Mouse (Mus musculus): ENCODE data around the gene Nedd9.
"Not testable (repeated sequence)": the region's sequence is repeated elsewhere in the genome, so short reads cannot be mapped to it uniquely, and the experiment has no call there.

The Nedd9 gene

DNA sequence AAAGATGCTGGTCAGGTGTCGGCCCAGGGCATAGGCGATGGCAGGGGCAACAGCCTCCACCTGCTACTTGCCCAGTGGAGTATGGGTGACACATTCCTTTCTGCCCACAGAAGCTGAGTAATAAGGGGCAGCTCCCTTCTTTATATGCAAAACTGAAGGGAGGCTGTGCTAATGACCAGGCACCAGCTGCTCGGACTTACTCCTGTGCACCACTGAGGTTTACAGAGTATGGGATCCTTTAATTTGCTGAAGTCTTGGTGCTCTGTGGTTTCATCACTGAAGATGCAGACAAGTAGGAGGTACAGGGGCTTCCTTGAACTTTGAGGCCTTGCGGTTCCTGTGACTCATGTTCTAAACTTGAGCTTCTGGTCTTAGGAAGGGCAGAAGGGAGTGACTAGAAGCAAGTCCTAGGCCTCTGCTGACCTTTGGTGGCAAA lies 120.0 kb downstream of the Nedd9 start:
- DNase-seq: no peak

DNA sequence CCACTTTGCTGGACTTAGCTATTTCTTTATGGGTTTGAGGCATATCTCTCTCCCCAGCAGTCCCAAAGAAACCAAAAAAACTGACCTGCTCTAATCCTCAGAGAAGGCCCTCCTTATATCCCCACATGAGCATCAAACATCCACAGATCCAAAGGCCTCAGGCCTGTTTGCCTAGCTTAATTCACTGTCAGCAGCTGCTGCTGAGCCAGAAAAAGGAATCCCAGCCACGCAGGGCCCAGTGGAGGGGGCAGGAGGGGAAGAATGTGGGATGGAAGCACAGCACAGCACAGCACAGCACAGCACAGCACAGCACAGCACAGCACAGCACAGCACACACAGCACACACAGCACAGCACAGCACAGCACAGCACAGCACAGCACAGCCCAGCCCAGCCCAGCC lies 120.6 kb downstream of the Nedd9 start:
- not testable (repeated sequence) for DNase-seq

DNA sequence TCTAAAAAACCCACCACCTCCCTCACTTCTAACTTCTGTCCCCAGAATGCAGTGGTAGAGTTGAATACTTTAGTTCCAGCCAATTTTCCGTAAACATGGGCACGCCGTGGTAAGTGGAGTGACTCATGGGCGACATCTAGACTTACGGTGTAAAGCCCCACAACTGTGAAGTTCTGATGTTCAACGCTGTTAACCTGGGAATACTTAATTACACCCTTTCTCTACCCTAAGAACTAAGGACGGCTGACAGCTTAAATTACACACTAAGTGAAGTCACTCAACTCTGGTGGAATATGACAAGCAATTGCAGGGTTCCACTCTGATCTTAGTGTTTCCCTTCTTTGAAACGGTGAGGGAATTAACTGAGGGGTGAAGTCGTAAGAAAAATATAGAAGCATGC lies 122.9 kb downstream of the Nedd9 start:
- DNase-seq: no peak

DNA sequence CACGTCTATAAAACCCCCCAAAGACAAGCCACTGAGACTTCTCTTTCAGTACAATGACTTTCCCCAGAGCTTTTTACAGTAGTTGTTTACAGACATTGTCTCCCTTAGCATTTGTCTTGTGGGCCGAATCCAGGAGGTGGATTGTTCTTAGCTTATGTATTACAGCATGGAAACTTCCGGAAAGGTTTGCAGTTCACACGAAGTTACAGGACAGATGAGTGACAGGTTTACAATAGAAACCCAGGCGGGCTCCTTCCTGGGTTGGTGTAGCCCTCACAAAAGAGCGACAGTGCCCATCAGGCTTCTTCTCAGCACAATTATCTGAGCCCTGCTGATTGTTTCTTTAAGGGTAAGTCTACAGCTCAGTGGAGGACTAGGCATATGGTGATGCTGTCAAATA lies 124.3 kb downstream of the Nedd9 start:
- DNase-seq: no peak

DNA sequence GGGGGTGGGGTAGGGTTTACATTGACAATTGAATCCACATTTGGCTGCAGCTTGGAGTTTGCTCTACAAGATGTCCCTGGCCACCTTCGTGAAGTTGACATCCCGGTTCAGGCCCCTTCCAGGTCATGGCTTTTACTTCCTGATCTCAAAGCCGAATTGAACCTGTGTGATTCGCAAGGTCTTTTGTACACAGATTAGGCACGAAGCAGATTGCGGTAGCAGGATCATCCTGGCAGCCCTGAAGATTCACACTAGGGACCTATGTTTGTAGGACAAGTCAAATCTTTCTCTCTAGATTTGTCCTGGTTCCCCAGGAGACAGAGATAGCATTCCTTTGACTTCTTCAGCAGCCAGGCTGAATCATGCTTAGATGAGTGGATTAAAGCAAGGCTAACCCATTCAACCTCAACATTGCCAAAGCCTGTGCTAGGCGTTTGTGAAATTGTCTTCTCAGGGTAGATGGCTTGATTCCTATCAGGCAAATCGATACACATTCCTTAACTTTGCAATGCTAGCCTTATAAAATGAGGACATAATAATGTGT lies 126.8 kb downstream of the Nedd9 start:
- DNase-seq: no peak

DNA sequence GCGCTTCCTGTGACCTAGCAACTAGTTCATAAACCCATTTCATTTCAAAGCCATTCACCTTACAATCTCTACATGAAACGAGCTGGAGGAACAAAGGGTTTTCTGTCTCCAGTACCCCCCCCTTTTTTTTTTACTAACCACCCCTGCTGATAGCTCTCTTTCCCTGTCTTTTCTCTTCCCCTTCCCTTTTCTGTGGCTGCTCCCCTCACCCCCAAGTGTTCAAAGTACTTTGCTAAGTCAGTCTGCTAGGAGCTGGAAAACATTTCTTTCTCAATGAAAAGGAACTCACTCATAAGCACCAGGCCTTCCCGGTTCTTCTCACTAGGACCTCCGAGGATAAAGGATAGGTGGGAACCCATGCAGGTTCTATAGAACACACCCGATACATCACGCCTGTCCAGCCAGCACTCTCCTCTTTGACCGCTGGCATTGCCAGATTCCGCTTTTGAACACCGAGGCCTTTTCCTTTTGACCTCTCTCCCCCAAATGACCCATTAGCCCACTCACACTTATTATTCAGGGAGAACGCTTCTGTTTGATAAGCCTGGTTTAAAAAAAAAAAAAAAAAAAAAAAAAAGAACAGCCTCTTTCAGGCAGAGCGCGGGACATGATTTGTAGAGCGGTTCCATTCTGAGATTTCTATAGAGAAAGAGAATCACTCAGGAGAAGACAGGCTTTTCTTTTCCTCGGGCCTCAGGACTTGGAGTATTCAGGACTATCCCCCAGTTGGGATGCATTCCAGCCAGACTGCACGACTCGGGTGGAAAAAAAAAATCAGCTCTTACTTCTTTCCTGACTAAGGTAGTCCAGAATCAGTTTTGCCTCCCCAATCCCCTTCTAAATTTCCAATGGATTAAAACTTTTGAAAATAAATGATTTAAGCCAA lies 127.6 kb downstream of the Nedd9 start:
- DNase-seq: no peak

DNA sequence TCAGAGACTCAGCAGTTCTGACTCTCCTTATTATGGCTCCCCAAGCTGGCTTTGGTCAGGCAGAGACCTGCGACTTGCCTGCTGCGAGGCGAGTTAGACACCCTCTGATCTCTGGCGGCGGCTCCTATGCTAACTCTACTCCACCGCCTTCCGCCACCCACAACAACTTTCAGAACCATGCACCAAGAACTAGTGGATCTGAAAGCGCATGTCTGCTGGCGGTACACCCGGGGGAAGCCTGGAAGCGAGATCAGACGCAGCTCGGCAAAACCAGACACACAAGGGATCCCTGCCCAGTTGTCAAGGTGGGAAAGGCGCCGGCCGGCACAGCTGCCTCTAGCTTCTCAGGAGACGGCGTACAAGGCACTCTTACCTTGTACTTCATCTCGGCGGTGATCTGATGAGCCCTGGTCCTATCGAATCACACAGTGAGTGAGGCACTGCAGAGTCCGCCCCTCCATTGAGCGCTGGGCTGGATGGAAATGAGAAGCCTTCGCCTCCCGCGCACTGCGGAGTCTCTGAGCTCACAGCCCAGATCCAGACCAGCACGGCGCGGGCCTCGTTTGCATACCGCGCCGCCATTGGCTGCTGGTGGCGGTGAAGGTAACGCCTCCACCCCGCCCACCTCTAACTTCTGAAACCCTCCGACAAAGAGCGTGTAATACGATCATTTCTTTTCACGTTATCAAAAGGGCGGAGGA lies 128.5 kb downstream of the Nedd9 start:
- DNase-seq: peak; percentile 96

DNA sequence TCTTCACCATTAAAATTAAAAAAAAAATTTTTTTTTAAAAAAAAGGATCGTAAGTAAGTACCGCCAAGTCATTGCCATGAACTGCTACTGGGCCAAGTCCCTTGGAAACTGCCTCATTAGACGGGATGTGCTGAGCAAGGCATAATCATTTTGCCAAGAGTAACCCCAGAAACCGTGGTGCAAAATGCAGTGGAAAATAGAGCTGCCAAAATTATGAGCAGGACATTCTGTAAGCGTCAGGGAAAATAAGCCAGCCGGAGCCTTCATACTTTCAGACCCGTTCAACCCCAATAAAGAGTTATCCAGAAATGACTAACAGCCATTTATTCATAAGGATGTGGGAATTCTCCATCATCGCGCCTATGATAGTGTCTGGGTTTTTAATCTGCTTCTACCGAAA lies 129.2 kb downstream of the Nedd9 start:
- no peak for DNase-seq

DNA sequence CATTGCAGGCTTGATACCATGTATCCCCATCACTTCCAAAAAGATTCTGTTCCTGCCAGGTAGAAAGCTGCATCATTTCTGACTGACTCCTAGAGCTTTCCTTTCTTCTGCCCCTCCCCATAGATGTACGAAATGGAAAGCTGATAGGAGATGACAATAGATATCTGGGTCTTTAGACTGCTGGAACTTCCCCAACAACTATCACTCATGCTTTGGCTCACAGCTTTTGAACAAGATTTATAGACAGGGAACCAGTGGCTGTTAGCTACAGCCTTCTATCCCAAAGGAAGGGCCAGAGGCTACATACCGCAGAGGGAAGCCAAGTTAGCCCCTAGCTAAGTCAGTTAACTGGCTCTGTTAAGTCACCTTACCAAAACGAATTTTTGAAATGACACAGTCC lies 129.6 kb downstream of the Nedd9 start:
- no peak for DNase-seq

DNA sequence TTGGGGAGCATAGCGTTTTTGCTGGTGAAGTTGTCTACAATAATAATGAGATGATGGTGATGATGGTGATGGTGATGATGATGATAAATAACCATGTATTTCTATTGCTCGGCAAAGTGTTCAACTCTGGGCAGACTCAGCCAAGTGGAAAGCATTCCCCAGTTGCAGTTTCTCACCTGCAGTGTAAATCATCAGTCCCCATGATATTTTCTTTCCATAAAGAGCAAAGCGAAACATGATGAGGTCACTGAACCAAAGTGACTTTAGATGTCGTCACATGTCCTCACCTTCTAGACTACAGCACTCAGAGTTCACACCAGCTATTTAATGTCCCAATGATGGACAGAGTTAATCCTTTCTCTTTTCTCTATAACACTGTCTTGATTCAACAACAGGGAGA lies 130.0 kb downstream of the Nedd9 start:
- DNase-seq: no peak

DNA sequence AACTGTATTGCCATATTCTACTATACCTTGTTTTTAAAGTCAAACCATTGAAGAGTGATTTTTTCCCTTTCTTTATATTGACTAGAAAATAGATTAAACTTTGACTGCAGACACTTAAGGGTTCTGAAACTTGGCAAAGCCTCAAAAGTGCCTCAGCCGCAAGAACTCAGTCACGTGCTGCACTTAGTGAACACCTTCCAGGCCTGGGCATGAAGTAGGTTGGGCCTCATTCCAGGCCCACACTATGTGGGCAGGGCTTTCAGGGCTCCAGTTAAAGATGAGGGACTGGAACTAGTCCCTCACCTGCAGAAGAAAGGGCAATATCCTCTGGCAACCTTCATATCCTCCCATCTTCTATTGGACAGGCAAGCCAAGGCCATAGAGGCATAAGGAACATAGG lies 131.6 kb downstream of the Nedd9 start:
- no peak for DNase-seq

DNA sequence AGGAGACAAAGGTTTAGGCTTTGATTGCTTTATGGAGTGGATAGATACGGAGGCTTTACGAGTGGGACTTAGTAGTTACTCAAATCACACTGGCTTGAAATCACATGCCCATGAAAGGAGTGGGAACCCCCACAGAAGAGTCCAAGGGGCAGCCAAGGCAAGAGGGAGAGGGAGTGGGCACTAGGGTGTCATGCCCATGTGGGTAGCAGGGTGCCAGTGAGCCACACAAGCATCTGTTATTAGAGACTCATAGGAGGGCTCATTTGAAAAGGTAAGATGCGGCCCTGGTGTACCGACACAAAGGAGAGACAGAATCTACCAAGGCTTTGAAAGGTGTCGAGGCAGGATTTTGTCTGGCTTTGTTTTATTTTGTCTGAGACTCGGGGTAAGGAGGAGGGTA lies 132.6 kb downstream of the Nedd9 start:
- DNase-seq: no peak

DNA sequence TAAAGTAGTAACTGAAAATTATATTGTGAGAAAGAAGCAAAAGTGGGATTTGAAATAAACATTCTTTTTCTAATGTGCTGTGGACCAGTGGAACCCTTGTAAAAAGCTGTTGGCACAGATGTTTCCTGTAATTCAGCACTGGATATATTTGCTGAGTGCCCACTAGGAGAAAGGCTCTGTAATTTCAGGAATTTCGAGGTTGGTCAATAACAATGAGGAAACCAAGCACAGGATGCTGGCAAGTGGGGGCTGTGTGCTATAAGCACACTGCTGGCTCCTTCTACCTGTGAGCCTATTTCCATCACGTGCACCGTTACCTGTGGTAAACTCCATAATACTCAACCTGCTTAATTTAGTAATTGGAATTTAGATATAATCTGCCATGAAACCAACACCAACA lies 133.5 kb downstream of the Nedd9 start:
- DNase-seq: no peak

DNA sequence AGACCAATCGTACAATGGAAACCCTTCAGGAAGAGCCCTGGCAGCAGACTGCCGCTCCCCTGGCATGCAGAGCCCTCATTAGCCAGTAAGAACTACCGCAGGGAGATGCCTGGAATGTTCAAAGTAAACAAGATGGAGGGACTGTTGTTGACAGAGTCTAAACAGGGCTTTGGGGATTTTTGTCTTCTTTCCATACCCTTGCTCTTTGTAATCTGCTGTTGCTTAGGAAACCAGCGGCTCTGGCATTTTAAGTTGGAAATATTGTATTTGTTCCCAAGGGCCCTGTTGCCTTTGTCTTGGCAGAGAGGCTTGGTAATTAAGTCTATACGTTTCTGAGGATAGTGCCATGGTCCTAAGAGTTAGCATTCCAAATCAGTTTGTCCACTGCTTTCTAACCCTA lies 134.8 kb downstream of the Nedd9 start:
- no peak for DNase-seq

DNA sequence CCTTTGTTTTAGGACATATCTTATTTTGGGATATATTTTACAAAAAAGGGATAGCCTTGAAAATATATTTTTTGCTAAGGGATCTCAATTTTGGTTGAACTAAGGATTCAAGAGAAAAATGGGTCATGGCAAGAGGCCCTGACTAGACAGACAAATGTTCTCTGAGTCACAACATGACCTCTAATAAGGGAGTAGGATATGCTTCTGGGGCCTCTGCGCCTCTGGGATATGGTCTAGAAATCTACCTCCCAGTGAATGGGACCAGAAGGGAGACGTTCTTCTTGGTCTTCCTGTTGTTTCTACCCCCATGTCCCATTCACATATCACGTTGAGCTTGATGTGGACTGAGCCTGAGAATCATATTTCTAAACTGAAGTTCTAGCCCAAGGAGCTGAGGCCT lies 136.6 kb downstream of the Nedd9 start:
- no peak for DNase-seq

DNA sequence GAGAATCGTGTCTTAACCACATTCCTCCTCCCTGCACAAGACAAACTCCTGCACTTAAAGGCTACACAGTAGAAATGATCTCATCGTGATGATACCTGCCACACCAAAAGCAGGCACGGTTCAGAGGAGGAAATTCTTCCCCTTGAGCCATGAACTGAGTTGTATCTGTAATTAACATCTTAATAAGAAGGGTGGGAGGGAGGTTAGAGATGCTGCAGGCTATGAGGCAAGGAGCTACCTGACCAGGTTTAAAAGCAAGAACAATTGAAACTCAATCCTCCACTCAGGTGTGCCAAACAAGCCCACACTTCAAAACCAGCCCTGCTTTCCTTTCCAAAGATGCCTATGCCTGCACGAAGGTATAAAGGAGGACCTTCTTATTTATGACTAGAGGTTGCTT lies 137.4 kb downstream of the Nedd9 start:
- no peak for DNase-seq

DNA sequence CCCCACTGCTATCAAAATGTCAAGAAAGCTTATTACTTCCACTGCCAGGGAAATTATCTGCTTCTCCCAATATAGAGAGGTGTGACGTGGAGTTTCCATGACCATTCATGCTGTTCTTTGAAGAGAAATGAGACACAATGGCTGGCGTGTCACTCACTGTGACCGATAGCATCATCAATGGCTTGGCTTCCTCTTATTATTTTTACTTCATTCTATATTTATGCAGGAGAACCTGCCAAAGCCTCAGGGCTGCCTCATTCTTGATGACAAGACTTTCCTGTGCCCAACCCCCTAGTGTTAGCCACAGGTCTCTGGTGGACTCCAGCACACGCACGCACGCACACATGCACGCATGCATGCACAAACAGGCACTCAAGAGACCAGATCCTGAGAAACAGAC lies 141.4 kb downstream of the Nedd9 start:
- no peak for DNase-seq

DNA sequence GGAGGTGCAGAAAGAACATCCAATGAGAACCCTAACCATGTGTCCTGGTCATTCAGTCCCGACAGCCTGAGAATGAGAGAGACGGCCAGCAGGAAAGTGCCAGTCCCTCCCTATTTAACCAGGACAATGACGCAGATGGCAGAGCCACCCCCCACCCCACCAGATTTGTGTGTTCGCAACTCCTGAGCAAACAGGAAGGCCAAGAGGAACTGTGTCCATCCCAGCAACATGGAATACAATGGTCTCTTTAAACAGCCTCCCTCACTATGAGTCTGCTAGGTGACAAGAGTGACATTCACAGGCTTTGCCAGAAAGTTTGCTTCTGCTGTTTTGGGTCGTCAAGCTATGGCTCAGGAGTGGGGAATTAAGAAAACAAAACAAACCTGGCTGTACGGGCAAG lies 141.9 kb downstream of the Nedd9 start:
- no peak for DNase-seq

DNA sequence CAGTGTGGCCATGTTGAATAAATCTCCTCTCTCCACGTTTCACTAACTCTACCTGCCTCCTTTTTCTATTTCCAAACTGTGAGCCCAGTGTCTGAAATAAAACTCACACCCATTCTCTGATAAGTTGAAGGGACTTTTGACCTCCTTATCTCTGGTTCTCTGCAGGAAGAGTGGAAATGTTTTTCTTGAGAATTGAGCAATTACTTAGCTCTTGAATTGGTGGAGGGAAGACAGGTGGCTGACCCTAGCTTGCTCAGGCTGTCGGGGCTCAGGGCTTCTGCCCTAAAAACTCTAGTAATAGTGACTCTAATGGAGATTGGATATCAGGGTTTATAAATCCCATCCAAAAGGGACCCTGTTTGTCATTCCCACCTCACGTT lies 143.3 kb downstream of the Nedd9 start:
- no peak for DNase-seq

DNA sequence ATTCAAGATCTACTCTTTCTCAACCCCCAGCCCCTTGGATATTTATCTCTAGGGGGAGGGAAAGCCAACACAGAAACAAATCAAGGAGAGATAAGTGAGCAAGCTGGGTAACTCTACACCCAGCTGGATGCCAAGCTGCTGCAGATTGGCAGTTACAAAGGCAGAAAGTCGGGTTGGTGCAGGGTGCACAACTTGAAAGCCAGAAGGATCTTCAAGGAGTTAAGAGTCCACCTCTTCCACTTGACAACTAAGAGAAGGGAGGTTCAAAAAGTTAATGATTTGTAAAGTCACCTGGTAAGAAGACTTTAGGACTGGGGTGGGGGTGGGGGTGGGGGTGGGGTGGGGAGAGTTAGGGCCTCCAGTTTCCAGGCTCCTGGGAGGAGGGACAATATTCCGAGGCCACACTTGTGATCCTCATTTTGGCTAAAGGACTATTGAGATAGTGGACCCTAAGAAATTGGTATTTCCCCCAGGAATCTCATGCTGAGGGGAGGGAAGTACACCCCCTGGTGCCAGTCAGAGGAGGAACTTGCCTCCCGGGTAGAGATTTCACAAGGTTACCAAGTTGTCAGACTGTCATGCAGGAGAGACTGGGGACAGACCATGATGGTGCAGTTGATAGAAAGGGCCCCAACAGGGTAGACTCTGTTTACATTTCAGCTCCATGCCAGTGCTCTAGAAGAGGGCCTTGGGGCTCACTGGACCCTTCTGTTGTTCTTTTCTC lies 143.8 kb downstream of the Nedd9 start:
- DNase-seq: no peak

DNA sequence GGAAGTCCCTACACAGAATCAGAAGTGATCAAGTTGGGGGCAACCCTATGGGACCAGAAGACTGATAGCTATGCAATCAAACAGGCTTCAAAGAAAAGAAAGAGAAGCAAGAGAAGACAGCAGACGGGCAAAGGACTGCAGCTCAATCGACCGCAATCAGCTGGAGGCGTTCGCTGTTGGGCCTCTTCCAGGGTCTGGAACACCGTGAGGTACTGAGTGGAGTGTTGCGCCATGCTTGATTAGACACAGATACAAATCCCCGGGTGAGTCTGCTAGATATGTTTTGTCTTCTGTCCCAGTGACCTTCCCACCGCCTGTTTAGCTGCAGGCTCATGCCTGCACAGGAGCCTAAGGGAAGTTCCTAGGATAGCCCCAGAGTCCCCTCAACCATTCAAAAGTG lies 145.7 kb downstream of the Nedd9 start:
- DNase-seq: no peak

DNA sequence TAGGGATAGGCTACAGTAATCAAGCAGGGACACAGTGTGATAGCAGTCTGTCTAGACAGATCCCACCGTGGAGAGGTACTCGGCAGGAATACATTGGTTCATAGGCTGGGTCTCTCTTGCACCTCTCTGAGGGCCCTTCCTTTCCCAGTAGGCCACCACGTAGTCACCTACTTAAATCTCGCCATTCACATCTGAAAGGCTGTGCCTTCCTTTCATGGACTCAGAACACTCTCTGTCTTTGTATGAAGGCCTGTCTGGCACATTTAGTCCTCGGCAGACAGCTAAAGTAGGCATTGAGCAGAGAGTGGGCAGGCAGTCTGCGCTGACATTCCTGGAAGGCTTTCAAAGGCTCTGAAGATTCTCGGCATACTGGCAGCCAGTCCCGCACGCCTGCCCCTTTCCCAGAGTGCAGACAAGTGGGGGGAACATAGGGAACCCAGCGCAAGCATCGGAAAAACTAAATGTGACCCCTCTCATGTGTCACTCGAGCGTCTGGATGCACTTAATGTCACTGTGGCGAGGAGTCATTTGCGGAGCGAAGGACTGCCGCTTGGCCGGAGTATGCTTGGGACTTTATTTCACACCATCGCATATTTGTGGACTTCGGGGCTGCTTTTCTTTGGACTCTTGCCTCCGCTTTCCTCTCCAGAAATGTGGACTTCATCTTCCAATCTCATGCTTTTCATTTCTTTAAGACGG lies 147.4 kb downstream of the Nedd9 start:
- no peak for DNase-seq

DNA sequence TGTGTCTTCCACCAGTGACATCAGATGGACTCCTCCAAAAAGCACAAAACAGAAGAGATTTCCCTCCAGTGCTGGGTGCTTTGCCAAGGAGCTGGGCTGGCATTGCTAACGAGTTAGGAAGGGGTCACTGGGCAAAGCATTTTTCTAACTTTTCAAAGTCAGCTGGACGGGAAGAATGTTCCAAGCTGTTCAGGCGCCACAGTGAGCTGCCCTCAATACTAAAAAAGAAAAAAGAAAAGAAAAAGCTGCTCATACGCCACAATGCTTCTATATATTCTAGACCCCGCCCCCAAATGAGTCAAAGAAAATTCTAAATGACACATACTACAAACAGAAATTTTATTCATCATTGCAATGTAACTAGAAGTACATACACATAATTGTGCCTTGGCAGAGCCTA lies 148.0 kb downstream of the Nedd9 start:
- no peak for DNase-seq
